Mouse (Mus musculus): ENCODE results near the gene Zfp273.
"Not testable (repeated sequence)": the region's sequence is repeated elsewhere in the genome, so short reads cannot be mapped to it uniquely, and the experiment has no call there.

Gene Zfp273

DNA sequence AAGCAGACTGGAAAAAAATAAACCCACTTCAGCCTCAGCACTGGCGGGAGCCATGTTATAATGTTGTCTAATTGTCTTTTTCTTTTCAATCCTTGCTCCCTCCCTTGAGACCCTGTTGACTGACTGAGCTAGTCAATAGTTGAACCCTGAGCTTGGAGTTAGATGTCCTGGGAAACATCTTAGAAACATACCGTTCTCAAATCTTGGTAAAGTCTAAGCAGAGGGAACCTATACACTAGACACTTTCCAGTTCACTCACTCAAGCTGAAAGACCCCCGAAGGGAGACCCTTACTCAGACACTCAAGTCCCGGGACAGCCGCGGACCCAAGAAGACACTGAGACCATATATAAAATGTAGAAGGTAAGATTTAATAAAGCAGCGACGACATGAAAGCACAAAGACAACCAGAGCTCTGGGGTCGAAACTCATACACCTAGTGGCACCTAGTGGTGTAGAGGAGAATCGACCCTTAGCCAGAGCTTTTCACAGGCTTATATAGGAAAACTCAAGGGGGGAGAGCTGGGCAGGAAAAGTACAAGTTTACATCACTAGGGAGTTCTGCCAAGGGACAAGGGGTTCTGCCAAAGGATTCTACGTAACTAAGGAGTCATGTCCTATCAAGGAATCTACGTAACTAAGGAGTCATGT, 62.6 kb downstream of the Zfp273 start:
- not testable (repeated sequence) for DNase-seq
